Mouse (Mus musculus): Measurements from ENCODE around the gene 4930558K02Rik.

The 4930558K02Rik gene

GRCm38 (mm10) chr1:161979536-161979935 is at the start of gene 4930558K02Rik:
TSS of gene 4930558K02Rik (minus strand) at chr1:161979636.
- DNase-seq (ENCODE audit: low read depth in 2 of 2, low spot score in 2 of 2), result no peak

GRCm38 (mm10) chr1:162023681-162024270 is 44.3 kb upstream of the 4930558K02Rik start:
- DNase-seq (ENCODE audit: low read depth in 2 of 2, low spot score in 2 of 2), result no peak

DNA sequence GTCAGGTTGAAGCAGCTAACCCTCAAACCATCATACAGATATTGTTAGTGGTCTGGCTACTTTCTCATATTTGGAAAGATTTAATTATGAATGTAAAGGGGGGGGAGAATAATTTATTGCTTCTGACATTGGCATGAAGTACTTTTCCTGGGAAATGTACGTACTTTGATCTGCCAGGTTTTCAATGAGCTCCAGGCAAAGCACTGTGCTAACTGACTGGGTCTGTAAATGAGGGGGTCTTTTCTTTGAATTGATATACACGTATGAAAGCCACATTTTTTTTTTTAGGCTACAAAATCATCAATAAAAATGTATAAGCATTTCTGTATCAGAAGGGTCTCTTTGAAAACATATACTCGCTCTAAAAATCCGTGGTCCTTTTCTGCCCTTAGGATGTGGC is 41.3 kb upstream of the 4930558K02Rik start:
- DNase-seq (ENCODE audit: low read depth in 2 of 2, low spot score in 2 of 2), result no peak

DNA sequence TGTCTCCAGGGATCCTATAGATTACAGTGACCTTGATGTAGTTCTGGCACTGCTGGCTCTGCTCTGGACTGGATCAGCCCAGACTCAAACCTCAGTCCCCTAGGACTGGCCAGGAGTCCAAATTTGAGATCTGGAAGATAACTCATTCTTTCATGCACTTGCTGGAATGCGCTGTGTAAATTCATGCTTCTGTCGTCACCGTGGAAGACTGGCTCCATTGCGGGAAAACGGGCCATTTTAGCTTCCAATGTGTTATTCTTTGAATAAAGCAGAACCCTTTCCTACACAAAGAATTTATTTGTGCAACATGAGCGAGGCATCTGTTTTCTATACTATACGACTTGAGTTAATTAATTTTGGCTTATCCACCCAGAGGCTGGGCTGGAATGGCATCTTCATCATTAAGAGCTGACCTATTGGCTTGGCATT is 40.9 kb upstream of the 4930558K02Rik start:
- DNase-seq (ENCODE audit: low read depth in 2 of 2, low spot score in 2 of 2), result no peak

GRCm38 (mm10) chr1:162018601-162018977 is 39.2 kb upstream of the 4930558K02Rik start:
- DNase-seq (ENCODE audit: low read depth in 2 of 2, low spot score in 2 of 2), result no peak

- DNase-seq (ENCODE audit: low read depth in 2 of 2, low spot score in 2 of 2), result no peak
These were observed 38.7 kb upstream of the 4930558K02Rik start for GRCm38 (mm10) chr1:162017975-162018600.

- no peak for DNase-seq (ENCODE audit: low read depth in 2 of 2, low spot score in 2 of 2)
These were observed 37.5 kb upstream of the 4930558K02Rik start for GRCm38 (mm10) chr1:162016982-162017381.

DNA sequence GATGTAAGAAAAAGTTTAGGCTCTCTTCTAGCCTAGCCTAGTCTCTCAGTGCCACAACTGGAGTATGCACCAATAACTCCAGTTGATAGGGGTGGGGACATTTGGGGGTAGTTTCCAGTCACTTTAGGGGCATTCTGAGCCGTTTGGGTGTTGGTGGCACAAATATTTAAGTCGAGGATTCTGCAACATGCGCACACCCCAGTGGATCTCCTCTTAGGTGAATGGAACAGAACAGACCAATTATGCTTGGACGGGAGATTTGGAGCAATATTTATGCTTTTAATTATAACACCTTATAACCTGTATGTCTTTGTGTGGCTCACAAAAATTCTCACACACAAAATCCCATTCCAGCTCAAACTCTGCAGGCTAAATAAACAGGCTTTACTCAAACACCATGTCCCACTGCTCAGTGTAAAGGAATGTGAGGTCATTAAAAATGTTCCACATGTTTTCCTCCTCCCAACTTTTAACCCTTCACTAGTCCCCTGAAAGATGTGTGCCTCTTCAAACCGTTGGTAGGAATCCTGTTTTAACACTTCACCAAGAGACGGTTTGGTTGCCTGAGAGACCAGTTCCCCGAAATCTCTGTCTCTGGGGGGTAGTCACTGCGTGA is 35.9 kb upstream of the 4930558K02Rik start:
- no peak for DNase-seq (ENCODE audit: low read depth in 2 of 2, low spot score in 2 of 2)

- no peak for DNase-seq (ENCODE audit: low read depth in 2 of 2, low spot score in 2 of 2)
These were observed 34.1 kb upstream of the 4930558K02Rik start for GRCm38 (mm10) chr1:162013561-162013960.

DNA sequence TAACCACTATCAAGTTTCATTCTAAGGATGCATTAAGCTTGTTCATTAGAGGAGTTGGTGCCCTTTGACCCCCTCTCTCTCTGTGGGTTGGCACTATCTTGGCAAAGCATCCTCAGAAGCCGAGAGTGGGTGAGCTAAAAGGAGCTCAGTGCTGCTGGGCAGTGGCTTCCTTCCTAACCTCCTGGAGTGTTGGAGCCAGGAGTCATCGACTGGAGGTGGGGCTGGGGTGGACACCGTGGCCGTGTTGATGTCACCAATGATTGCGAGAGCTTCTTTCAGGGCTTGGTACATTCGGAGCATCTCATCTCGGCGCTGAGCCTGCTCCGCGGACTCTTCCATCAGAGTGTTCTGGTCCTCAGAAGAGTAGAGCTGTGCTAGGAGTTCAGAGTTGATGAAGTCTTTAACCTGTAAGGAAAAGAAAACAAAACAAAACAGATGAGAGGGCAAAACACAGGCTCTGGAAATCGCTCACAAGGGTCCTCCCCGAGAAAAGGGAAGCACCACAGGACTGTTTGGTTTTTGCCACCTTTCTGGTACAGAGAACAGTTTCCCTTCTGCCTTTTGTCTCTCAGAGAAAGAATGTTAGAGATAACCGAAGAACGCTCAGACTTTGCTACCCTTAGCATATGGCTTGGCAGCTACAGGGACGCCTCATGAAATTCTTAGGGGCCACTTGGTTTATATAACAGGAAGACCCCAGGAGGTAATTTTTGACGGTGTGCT is 32.2 kb upstream of the 4930558K02Rik start:
- DNase-seq (ENCODE audit: low read depth in 2 of 2, low spot score in 2 of 2), result no peak

DNA sequence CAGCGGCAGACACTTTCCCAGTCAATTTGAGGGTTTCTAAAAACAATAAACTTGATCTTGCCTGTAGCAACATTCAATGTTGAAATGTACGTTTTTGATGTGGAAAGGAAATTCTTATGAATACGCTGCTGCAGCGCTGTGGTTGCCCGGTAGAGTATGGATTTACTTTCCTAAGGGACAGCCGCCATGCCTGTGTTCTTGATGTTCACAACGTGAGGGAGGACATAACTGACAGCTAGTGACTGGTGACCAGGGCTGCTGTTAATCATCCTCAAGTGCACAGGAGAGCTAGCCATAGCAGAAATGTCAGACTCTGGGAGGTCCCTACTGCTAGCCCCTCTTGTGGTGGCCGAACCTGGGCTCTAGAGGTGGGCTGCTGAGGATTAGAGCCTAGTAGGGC is 29.6 kb upstream of the 4930558K02Rik start:
- DNase-seq (ENCODE audit: low read depth in 2 of 2, low spot score in 2 of 2), result no peak

GRCm38 (mm10) chr1:162008631-162009067 is 29.2 kb upstream of the 4930558K02Rik start:
- no peak for DNase-seq (ENCODE audit: low read depth in 2 of 2, low spot score in 2 of 2)

GRCm38 (mm10) chr1:162008208-162008607 is 28.8 kb upstream of the 4930558K02Rik start:
- DNase-seq (ENCODE audit: low read depth in 2 of 2, low spot score in 2 of 2), result no peak

GRCm38 (mm10) chr1:162006109-162006508 is 26.7 kb upstream of the 4930558K02Rik start:
- DNase-seq (ENCODE audit: low read depth in 2 of 2, low spot score in 2 of 2), result no peak

GRCm38 (mm10) chr1:162004821-162005770 is 25.7 kb upstream of the 4930558K02Rik start:
- DNase-seq (ENCODE audit: low read depth in 2 of 2, low spot score in 2 of 2), result no peak

DNA sequence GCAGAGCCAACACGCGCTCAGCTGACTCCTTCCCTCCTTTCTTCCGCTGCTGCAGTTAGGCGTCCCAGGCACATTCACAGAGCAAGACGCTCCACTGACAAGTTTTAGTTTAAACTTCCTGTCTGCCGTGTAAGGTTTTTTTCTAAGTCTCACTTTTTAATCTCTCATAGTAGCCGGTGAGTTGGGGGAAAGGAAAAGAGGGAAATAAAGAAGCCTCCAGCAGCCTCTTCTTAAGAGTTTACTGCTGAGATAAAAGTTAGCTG is 25.0 kb upstream of the 4930558K02Rik start:
- DNase-seq (ENCODE audit: low read depth in 2 of 2, low spot score in 2 of 2), result no peak

- no peak for DNase-seq (ENCODE audit: low read depth in 2 of 2, low spot score in 2 of 2)
These were observed 24.5 kb upstream of the 4930558K02Rik start for GRCm38 (mm10) chr1:162003729-162004517.

- DNase-seq (ENCODE audit: low read depth in 2 of 2, low spot score in 2 of 2), result no peak
These were observed 21.9 kb upstream of the 4930558K02Rik start for GRCm38 (mm10) chr1:162001328-162001727.

- DNase-seq (ENCODE audit: low read depth in 2 of 2, low spot score in 2 of 2), result peak; percentile 52 to 63
These were observed 20.5 kb upstream of the 4930558K02Rik start for GRCm38 (mm10) chr1:161999882-162000371.

DNA sequence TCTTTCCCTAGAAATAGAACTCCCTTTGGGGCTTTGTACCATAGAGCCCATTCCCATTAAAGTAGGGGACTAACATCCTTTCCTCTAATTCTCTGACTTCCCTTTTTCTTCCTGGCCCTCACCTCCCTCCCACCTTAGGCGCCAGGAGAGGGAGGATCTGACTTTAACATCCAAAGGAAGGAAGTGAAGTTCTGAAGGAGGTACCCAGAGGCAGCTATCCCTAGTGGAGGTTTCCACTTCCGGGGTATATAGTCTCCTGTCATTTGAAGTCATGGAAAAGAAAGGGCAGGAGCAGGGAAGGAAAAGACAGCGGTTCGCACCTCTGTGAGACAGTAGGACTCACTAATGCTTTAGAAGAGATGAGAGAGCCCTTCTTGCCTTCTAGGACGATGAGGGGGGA is 19.9 kb upstream of the 4930558K02Rik start:
- peak in 1 of 2 experiments; percentile 3 for DNase-seq (ENCODE audit: low read depth in 2 of 2, low spot score in 2 of 2)
